Mouse (Mus musculus) embryonic facial prominence, embryonic 12.5 days (tissue): ENCODE results near the gene Nol8. TPM values are rescaled to one million over a fixed set of nuclear protein-coding genes. Genes with fewer than 3 reads are reported as not detected.

Experiments used
- ATAC-seq: fragments of 200-750 bp; cut with Nextera tagmentation; 2 replicates; pipeline ENCODE4 v1.8.0; 2017; ENCODE audit not compliant: insufficient number of reproducible peaks, insufficient read depth, low FRiP score, low TSS enrichment
- H3K27ac ChIP-seq: fragments of 300-500 bp; sonication (generic); 2 replicates; pipeline ENCODE4 v1.5.1; 2016; ENCODE audit warnings: mild to moderate bottlenecking
- H3K27me3 ChIP-seq: fragments of 300-500 bp; sonication (generic); 2 replicates; pipeline ENCODE4 v1.6.1; 2016; ENCODE audit warnings: mild to moderate bottlenecking, moderate library complexity
- H3K36me3 ChIP-seq: fragments of 300-500 bp; sonication (generic); 2 replicates; pipeline ENCODE4 v1.6.1; 2016; ENCODE audit warnings: mild to moderate bottlenecking
- H3K4me1 ChIP-seq: fragments of 300-500 bp; sonication (generic); 2 replicates; pipeline ENCODE4 v1.6.1; 2016
- H3K4me2 ChIP-seq: fragments of 300-500 bp; sonication (generic); replicated peaks from 2 replicates; pipeline ENCODE4 v1.6.1; 2016; ENCODE audit warnings: mild to moderate bottlenecking, moderate library complexity
- H3K4me3 ChIP-seq: fragments of 300-500 bp; sonication (generic); 2 replicates; pipeline ENCODE4 v1.5.1; 2016; ENCODE audit warnings: mild to moderate bottlenecking
- H3K9ac ChIP-seq: fragments of 300-500 bp; sonication (generic); 2 replicates; pipeline ENCODE4 v1.6.1; 2016; ENCODE audit warnings: mild to moderate bottlenecking, moderate library complexity
- H3K9me3 ChIP-seq: fragments of 300-500 bp; sonication (generic); 2 replicates; pipeline ENCODE4 v1.6.1; 2016; ENCODE audit warnings: mild to moderate bottlenecking, moderate library complexity
- WGBS: fragments of 180-500 bp; shearing (Covaris S2); methylation state at CpG from one replicate; pipeline ENCODE4 v1.1.7; 2016; 5-methylcytosine and 5-hydroxymethylcytosine counted together
- polyA plus RNA-seq: library from polyadenylated mRNA; unstranded; fragments of >200 nt; fragmentation: Nextera tagmentation; extraction: Ambion mirVana; gene quantifications from 2 replicates; pipeline ENCODE4 v1.2.1, GENCODE M21; 2016

Gene Nol8
- polyA plus RNA-seq: 20.0 and 22.8 TPM in 2 replicates

GRCm38 (mm10) chr13:49652481-49653179 is at the start of gene Nol8, which contains the start of gene Cenpp:
Gene Nol8, plus strand, starts transcription at chr13:49653078.
Gene Cenpp, minus strand, starts transcription at chr13:49652785.
- WGBS: under 1% methylated on average over 68 of the region's 68 CpGs
- Histone ChIP-seq H3K4me2 (peak within 1 kb of the TSS; percentile 72), H3K27ac (peak within 1 kb of the TSS; percentile 46; the same call in 1 of the 2 replicates), H3K9ac (peak within 1 kb of the TSS; percentile 61), H3K9me3 (no peaks in the 10 kb centered on the region), H3K4me1 (peaks cover 7% of the 10 kb centered on the region; the same call in 1 of the 2 replicates), H3K4me3 (peak within 1 kb of the TSS; percentile 81), H3K27me3 (no peaks in the 10 kb centered on the region), H3K36me3 (peaks cover 2% of the 10 kb centered on the region; the same call in 1 of the 2 replicates)
- peak; percentile 98 for ATAC-seq

GRCm38 (mm10) chr13:49603603-49604002 is 49.3 kb upstream of the Nol8 start:
- Histone ChIP-seq H3K9me3 (no peaks in the 10 kb centered on the region), H3K9ac (no peak overlapping the region), H3K4me2 (no peak overlapping the region), H3K4me3 (no peak overlapping the region), H3K36me3 (no peaks in the 10 kb centered on the region), H3K4me1 (0 out of 2 replicates have a peak, but pooled peaks cover 3% of the 10 kb centered on the region), H3K27me3 (no peaks in the 10 kb centered on the region), H3K27ac (peak overlapping the region; percentile 4; the same call in 1 of the 2 replicates)
- no peak for ATAC-seq

DNA sequence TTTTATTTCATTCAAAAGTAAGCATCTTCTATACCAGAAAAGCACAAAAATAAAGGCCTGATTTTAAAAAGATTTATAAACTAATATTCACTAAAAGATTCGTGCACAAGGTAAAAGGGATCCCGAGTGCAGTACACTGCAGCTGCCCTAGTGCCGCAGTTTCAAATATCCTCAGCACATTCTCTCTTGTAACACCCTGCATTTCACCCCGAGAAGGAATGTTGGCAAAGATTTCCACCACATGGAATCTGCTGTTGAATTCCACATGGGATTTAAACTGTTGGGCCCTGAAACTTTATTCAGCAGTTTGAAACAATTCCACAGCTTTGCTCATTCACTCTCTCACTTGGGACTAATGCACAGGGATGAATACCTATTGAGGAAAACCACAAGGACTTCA is 45.2 kb upstream of the Nol8 start, which contains the start of gene Ogn:
TSS of gene Ogn (plus strand) at position 333 of the 400 bp plus-strand sequence.
- Histone ChIP-seq H3K27ac (peak within 1 kb of the TSS; percentile 83), H3K4me3 (peak within 1 kb of the TSS; percentile 27), H3K27me3 (no peaks in the 10 kb centered on the region), H3K36me3 (no peaks in the 10 kb centered on the region), H3K4me2 (peak within 1 kb of the TSS; percentile 35), H3K9ac (no peak within 1 kb of the TSS), H3K4me1 (0 out of 2 replicates have a peak, but pooled peaks cover 3% of the 10 kb centered on the region), H3K9me3 (no peaks in the 10 kb centered on the region)
- peak; percentile 72; the same call in 1 of the 2 replicates for ATAC-seq
- 24% methylated on average over 4 of the region's 4 CpGs for WGBS

- no peak overlapping the region for H3K9ac ChIP-seq
- H3K9me3 ChIP-seq: no peaks in the 10 kb centered on the region
- H3K27me3 ChIP-seq: no peaks in the 10 kb centered on the region
- peak overlapping the region; percentile 83 for H3K27ac ChIP-seq
- peak overlapping the region; percentile 27 for H3K4me3 ChIP-seq
- H3K36me3 ChIP-seq: no peaks in the 10 kb centered on the region
- H3K4me2 ChIP-seq: peak overlapping the region; percentile 35
- WGBS: 43% methylated on average over 4 of the region's 4 CpGs
- ATAC-seq: no peak
- 0 out of 2 replicates have a peak, but pooled peaks cover 3% of the 10 kb centered on the region for H3K4me1 ChIP-seq
Measured at GRCm38 (mm10) chr13:49608589-49609322, 44.1 kb upstream of the Nol8 start.

DNA sequence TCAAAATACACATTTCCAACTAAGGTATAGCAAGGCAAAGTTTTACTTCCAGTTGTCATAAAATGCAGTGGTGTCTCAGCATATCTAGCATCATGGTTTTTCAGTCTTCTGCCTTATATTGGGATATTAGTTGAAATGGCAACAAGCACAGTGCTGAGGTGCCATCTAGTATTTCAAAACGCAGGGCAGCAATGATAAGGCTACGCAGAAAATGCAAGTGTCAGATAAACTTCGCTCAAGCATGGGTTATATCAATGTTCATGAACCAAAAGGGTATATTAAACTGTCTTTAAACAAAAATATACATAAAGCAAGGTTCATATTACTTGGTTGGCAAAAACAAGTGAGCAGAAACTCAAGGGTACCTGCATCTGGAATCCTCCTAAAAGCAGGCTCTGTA is 35.9 kb upstream of the Nol8 start:
- Histone ChIP-seq H3K36me3 (no peaks in the 10 kb centered on the region), H3K4me3 (no peak overlapping the region), H3K27ac (no peak overlapping the region), H3K27me3 (no peaks in the 10 kb centered on the region), H3K9ac (no peak overlapping the region), H3K9me3 (no peaks in the 10 kb centered on the region), H3K4me1 (no peaks in the 10 kb centered on the region), H3K4me2 (no peak overlapping the region)
- WGBS: 89% methylated on average over 3 of the region's 3 CpGs
- no peak for ATAC-seq

DNA sequence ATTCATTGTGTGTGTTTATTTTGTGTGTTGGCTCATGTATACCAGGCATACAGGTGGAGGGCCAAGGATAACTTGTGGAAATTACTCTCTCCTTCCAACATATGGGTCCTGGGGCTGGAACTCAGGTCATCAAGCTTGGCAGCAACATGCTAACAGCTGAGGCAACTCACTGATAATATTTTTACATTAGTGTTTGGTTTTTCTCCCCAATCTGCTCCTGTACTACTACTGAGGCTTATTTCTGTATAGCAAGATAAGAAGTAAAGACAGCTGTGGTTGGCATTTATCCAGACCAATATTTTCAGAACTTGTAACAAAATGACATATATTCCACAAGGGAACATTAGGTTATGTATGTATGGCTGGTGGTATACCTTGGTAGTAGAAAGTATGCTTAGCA is 34.5 kb upstream of the Nol8 start:
- Histone ChIP-seq H3K27ac (no peak overlapping the region), H3K27me3 (no peaks in the 10 kb centered on the region), H3K4me2 (no peak overlapping the region), H3K4me3 (no peak overlapping the region), H3K36me3 (no peaks in the 10 kb centered on the region), H3K9me3 (no peaks in the 10 kb centered on the region), H3K9ac (no peak overlapping the region), H3K4me1 (no peaks in the 10 kb centered on the region)
- ATAC-seq: no peak

DNA sequence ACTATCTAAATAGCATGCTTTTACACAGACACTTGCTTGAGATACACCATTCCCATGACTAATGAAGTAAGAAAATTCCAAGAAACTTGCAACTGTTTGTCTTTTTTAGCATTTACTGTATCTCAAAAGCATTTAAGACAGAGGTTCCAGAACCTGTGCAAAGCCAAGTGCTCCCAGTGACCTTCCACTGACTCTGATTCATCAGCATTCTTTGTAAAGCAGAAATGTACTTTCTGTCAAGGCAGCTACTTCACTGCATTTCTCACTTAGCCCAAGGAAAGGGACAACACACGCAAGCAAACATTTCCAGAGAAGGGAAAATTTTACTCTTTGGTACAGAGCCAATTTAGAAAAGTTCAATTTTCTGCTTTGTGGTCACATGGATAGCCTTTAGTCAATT is 29.7 kb upstream of the Nol8 start:
- H3K27ac ChIP-seq: no peak overlapping the region
- H3K9ac ChIP-seq: no peak overlapping the region
- no peaks in the 10 kb centered on the region for H3K4me1 ChIP-seq
- WGBS: 86% methylated on average over 1 of the region's 1 CpGs
- no peak overlapping the region for H3K4me3 ChIP-seq
- no peak for ATAC-seq
- no peak overlapping the region for H3K4me2 ChIP-seq
- no peaks in the 10 kb centered on the region for H3K9me3 ChIP-seq
- H3K27me3 ChIP-seq: no peaks in the 10 kb centered on the region
- H3K36me3 ChIP-seq: no peaks in the 10 kb centered on the region

DNA sequence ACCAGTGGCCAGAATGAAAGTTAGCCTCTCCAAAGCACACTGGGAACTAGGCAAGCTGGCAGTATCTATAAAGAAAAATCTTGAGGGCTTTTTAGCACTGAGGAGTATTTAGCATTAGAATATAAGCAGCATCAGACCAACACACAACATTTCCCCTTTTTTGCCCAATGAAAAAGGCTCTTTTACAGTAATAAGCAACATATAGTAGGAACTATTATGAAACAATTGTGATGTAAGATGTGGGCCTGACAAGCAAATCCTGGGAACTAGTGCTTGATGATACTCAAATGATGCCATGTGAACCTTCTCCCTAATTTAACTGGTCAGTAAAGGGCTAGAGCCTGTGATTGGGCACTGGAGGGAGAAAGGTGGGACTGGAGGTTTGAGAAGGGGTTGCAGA is 24.7 kb upstream of the Nol8 start:
- H3K4me2 ChIP-seq: no peak overlapping the region
- H3K36me3 ChIP-seq: no peaks in the 10 kb centered on the region
- no peak overlapping the region for H3K4me3 ChIP-seq
- H3K9ac ChIP-seq: no peak overlapping the region
- no peak for ATAC-seq
- no peaks in the 10 kb centered on the region for H3K27me3 ChIP-seq
- H3K27ac ChIP-seq: no peak overlapping the region
- no peaks in the 10 kb centered on the region for H3K4me1 ChIP-seq
- H3K9me3 ChIP-seq: no peaks in the 10 kb centered on the region

GRCm38 (mm10) chr13:49629076-49629475 is 23.8 kb upstream of the Nol8 start:
- ATAC-seq: no peak
- H3K27ac ChIP-seq: no peak overlapping the region
- H3K9me3 ChIP-seq: no peaks in the 10 kb centered on the region
- 95% methylated on average over 2 of the region's 2 CpGs for WGBS
- H3K4me3 ChIP-seq: no peak overlapping the region
- H3K27me3 ChIP-seq: no peaks in the 10 kb centered on the region
- no peaks in the 10 kb centered on the region for H3K4me1 ChIP-seq
- no peak overlapping the region for H3K9ac ChIP-seq
- no peaks in the 10 kb centered on the region for H3K36me3 ChIP-seq
- H3K4me2 ChIP-seq: no peak overlapping the region

DNA sequence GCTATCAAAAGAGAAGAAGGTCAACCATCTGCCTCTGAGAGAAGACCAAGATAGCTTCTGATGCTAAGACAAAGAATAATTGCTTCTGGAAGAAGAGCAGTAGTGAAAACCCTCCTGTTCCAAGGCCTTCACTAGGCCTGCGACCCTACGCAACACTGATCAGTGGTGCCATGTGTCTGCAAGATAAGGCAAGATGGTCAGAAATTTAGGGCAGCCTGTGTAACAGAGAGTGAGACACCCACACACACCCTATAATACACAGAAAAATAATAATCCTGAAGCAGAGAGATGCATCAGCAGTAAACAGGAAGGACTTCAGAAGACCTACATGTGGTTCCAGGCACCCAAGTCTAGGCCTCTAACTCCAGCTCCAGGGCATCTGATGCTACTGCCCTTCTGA is 12.9 kb upstream of the Nol8 start:
- Histone ChIP-seq H3K27me3 (no peaks in the 10 kb centered on the region), H3K4me1 (no peaks in the 10 kb centered on the region), H3K9ac (no peak overlapping the region), H3K27ac (no peak overlapping the region), H3K36me3 (no peaks in the 10 kb centered on the region), H3K9me3 (no peaks in the 10 kb centered on the region), H3K4me2 (no peak overlapping the region), H3K4me3 (no peak overlapping the region)
- ATAC-seq: no peak
- 90% methylated on average over 2 of the region's 2 CpGs for WGBS

DNA sequence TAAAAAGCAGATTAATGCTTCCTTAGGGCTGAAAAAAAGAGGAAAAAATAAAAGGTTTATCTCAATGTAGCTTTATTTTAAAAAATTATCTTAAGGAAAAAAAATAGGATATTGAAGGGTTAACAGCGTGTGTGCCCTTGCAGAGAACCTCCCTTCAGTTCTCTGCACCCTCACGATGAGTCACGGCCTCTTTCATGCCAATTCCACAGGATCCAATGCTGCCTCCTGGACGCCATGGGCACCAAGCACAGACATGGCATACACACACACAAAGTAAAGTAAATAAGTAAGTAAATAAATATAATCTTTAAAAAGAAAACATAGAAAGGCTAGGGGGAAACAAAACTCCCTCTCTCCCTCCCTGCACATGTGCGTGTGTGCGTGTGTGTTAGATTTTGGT is 10.2 kb upstream of the Nol8 start:
- Histone ChIP-seq H3K4me2 (no peak overlapping the region), H3K9ac (no peak overlapping the region), H3K4me3 (no peak overlapping the region), H3K27ac (no peak overlapping the region), H3K4me1 (no peaks in the 10 kb centered on the region), H3K9me3 (no peaks in the 10 kb centered on the region), H3K36me3 (no peaks in the 10 kb centered on the region), H3K27me3 (no peaks in the 10 kb centered on the region)
- no peak for ATAC-seq
- WGBS: 77% methylated on average over 6 of the region's 6 CpGs
